Mouse (Mus musculus) lung, adult 2 months (tissue): ENCODE data around the gene Pea15a.

Experiments used
- CTCF ChIP-seq: fragments of 200-500 bp; IDR thresholded peaks from 2 replicates; pipeline ENCODE4 v1.5.1; 2011; ENCODE audit warnings: mild to moderate bottlenecking, low read length, control low read depth; ENCODE audit not compliant: insufficient read depth
- POLR2A ChIP-seq: fragments of 200-500 bp; IDR thresholded peaks from 2 replicates; pipeline ENCODE4 v1.6.1; 2011; ENCODE audit warnings: low read depth, mild to moderate bottlenecking, control low read depth, low read length, borderline replicate concordance; ENCODE audit errors: extremely low read depth

DNA sequence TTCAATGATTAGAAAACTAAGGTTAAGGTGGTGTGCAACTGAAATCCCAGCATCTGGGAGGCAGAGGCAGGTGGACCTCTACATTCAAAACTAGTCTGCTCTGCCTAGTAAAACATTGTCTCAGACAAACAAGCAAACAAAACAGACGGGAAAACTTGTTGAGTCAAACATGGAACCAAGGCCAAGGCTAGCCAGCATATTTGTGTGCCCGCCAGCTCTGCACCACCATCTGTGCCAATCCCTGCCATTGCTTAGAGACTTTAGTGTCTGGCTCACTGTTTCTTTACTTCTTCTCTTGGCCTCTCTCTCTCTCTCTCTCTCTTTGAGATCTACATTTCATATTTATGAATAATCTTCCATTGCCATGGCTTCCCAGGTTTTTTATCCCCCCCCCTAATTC lies 21.6 kb upstream of the Pea15a start:
- TF ChIP-seq POLR2A (no peak), CTCF (no peak)
